Mouse (Mus musculus) adrenal gland, adult 18-20 months (tissue): ENCODE measurements around the gene Cluap1. TPM values are rescaled to one million over a fixed set of nuclear protein-coding genes. Genes with fewer than 3 reads are reported as not detected.

Source experiments
- DNase-seq, 2 experiments: peaks; one replicate each; pipeline ENCODE4 v3.0.0; 2021 to 2022; ENCODE audit warnings: low spot score in 2 of 2
- long read RNA-seq, 2 experiments: library from polyadenylated mRNA; stranded (forward); transcript quantifications; one replicate each; pipeline ENCODE4 v2.0.0; 2021
- total RNA-seq, 2 experiments: library from RNA; stranded (reverse); gene quantifications; 1 replicate in 1 of 2; 2 replicates in 1 of 2; pipeline ENCODE4 v1.2.3; 2021

The Cluap1 gene
- total RNA-seq, result 10 to 100 TPM; 12.0 to 16.4 TPM
- long read RNA-seq, experiment 1, partial matches to known transcripts, result 0 of 8 reads
- long read RNA-seq, experiment 1, other reads (novel, unspliced or antisense), result 5 of 8 reads
- long read RNA-seq, experiment 2, transcript Cluap1-201 (12 exons, 1,779 nt), result major isoform, 20 of 38 reads
- long read RNA-seq, experiment 2, partial matches to known transcripts, result 7 of 38 reads
- long read RNA-seq, experiment 2, other reads (novel, unspliced or antisense), result 11 of 38 reads

- DNase-seq, result peak; percentile 86 to 87
Measured at GRCm38 (mm10) chr16:3908537-3909111, at the start of gene Cluap1, which contains the start of gene 1700037C18Rik. Gene Cluap1, plus strand, starts transcription at chr16:3908801. Gene 1700037C18Rik, minus strand, starts transcription at chr16:3908689.

- DNase-seq, result no peak
Measured at GRCm38 (mm10) chr16:3859254-3859653, 49.3 kb upstream of the Cluap1 start.

GRCm38 (mm10) chr16:3871815-3872214 is 36.8 kb upstream of the Cluap1 start:
- no peak for DNase-seq

- DNase-seq, result peak; percentile 82 to 88
Measured at GRCm38 (mm10) chr16:3872216-3873047, 36.2 kb upstream of the Cluap1 start, which contains the start of gene Naa60. Gene Naa60, plus strand, starts transcription at chr16:3872375.

- DNase-seq, result no peak
Measured at GRCm38 (mm10) chr16:3876346-3876745, 32.3 kb upstream of the Cluap1 start.

GRCm38 (mm10) chr16:3884201-3885064 is 24.2 kb upstream of the Cluap1 start, which contains the start of the genes Zfp597 and Gm20695:
Gene Zfp597, minus strand, starts transcription at chr16:3884561.
Gene Gm20695, plus strand, starts transcription at chr16:3884648.
- peak; percentile 94 for DNase-seq

- DNase-seq, result no peak
Measured at GRCm38 (mm10) chr16:3885065-3885670, 23.4 kb upstream of the Cluap1 start.

GRCm38 (mm10) chr16:3891621-3892295 is 16.8 kb upstream of the Cluap1 start:
- no peak for DNase-seq

GRCm38 (mm10) chr16:3893739-3894138 is 14.9 kb upstream of the Cluap1 start:
- DNase-seq, result no peak

GRCm38 (mm10) chr16:3895173-3895792 is 13.3 kb upstream of the Cluap1 start:
- no peak for DNase-seq

GRCm38 (mm10) chr16:3896046-3896445 is 12.6 kb upstream of the Cluap1 start:
- DNase-seq, result no peak

GRCm38 (mm10) chr16:3896553-3896952 is 12.0 kb upstream of the Cluap1 start:
- DNase-seq, result no peak

- DNase-seq, result no peak
Measured at GRCm38 (mm10) chr16:3907471-3907870, 1.1 kb upstream of the Cluap1 start.

- no peak for DNase-seq
Measured at GRCm38 (mm10) chr16:3909118-3909517, 517 bp downstream of the Cluap1 start.

- no peak for DNase-seq
Measured at GRCm38 (mm10) chr16:3920756-3921155, 12.2 kb downstream of the Cluap1 start.

- DNase-seq, result no peak
Measured at GRCm38 (mm10) chr16:3923515-3923914, 14.9 kb downstream of the Cluap1 start.

GRCm38 (mm10) chr16:3923966-3924365 is 15.4 kb downstream of the Cluap1 start:
- DNase-seq, result no peak

- DNase-seq, result no peak
Measured at GRCm38 (mm10) chr16:3928582-3928981, 20.0 kb downstream of the Cluap1 start.

GRCm38 (mm10) chr16:3929151-3929550 is 20.6 kb downstream of the Cluap1 start:
- no peak for DNase-seq
